In genomic region chr7:35415801-35416653, GRCm38 (mm10) we compare ENCODE assay signal across 16 mouse cellular contexts. TPM values are rescaled to one million over a fixed set of nuclear protein-coding genes. Genes with fewer than 3 reads are reported as not detected.
DNase-seq lines count a peak whose midpoint lies in the region; ATAC-seq lines count a peak whose summit lies in the region.
"Had no signal": no experiment of that assay in that cellular context is flagged by ENCODE, and none has a peak within 500 bp of the region (broad histone marks: within the 10 kb centered on the region; RNA-seq: fewer than 3 reads in every experiment).

No protein-coding gene starts in this region.

- WGBS in limb, embryonic 12.5 days, result 60% methylated on average over 9 of the region's 9 CpGs

- intact Hi-C loops in heart, postnatal 36 days (cut with DNase I), result no loop called here

- H3K4me1 ChIP-seq in limb, embryonic 12.5 days (replicated peaks), result peaks cover 18% of the 10 kb centered on the region
- H3K4me1 ChIP-seq: forebrain, embryonic 12.5 days; liver, embryonic 13.5 days had no signal

- H3K9ac ChIP-seq in limb, embryonic 12.5 days (replicated peaks), result no peak overlapping the region
- H3K9ac ChIP-seq: forebrain, embryonic 12.5 days; heart, embryonic 15.5 days; liver, embryonic 13.5 days had no signal

- H3K4me3 ChIP-seq in limb, embryonic 12.5 days (replicated peaks), result no peak overlapping the region
- H3K4me3 ChIP-seq: embryonic facial prominence, embryonic 10.5 days; forebrain, embryonic 12.5 days; heart, embryonic 15.5 days; liver, embryonic 13.5 days had no signal

- H3K27me3 ChIP-seq in limb, embryonic 12.5 days, result no peaks in the 10 kb centered on the region
- H3K27me3 ChIP-seq: forebrain, embryonic 12.5 days; heart, embryonic 15.5 days; liver, embryonic 13.5 days had no signal

- peaks cover 64% of the 10 kb centered on the region for H3K36me3 ChIP-seq in limb, embryonic 12.5 days

- ATAC-seq in limb, embryonic 12.5 days (ENCODE audit: insufficient number of reproducible peaks, insufficient read depth, low FRiP score, low TSS enrichment, low read depth), result peak; percentile 39; the same call in 1 of the 2 replicates
- ATAC-seq in megakaryocyte, adult 5-6 weeks (ENCODE audit: poor library complexity, severe bottlenecking), result no peak
- ATAC-seq: inflammation-experienced regulatory T-cells, adult 6 months had no signal

- H3K27ac ChIP-seq in limb, embryonic 12.5 days, result peak overlapping the region; percentile 73
- H3K27ac ChIP-seq: forebrain, embryonic 12.5 days; liver, embryonic 13.5 days had no signal

- no peak overlapping the region for H3K4me2 ChIP-seq in limb, embryonic 12.5 days
- H3K4me2 ChIP-seq: forebrain, embryonic 12.5 days; heart, embryonic 15.5 days; liver, embryonic 13.5 days had no signal

- peak; percentile 23 for DNase-seq in thymus, postnatal 0 days (ENCODE audit: low spot score)
- no peak for DNase-seq in thymus, adult 18-20 months
- peak; percentile 64 to 84 for DNase-seq in kidney, adult 8-10 months
- DNase-seq in heart, postnatal 36 days, result no peak
- no peak for DNase-seq in embryo, embryonic 10 days (ENCODE audit: low spot score)
- DNase-seq in right cerebral cortex, adult 2 months (ENCODE audit: low spot score in 2 of 2), result no peak
- DNase-seq: liver, embryonic 13.5 days had no signal

- no peaks in the 10 kb centered on the region for H3K9me3 ChIP-seq in limb, embryonic 12.5 days
- H3K9me3 ChIP-seq: embryonic facial prominence, embryonic 10.5 days; forebrain, embryonic 12.5 days; heart, embryonic 15.5 days; liver, embryonic 13.5 days had no signal

RNA-seq across cellular contexts. Expression of gene Cep89, which starts 19.2 kb away (rescaled TPM):
- polyA plus RNA-seq in thymus, postnatal 0 days (2015; fragmentation: Nextera tagmentation; extraction: Ambion mirVana), result 28.5 and 30.8 TPM in 2 replicates
- polyA plus RNA-seq in limb, embryonic 12.5 days (2016; fragmentation: Nextera tagmentation; extraction: Ambion mirVana), result 55.0 and 56.9 TPM in 2 replicates
- 9.6 and 16.9 TPM in 2 replicates for total RNA-seq in megakaryocyte, adult 5-6 weeks (2015)
- total RNA-seq in megakaryocyte, adult 5-6 weeks (2017), result 5.7 TPM in 2 replicates
- 10 to 100 TPM; 13.0 to 14.1 TPM for total RNA-seq in heart, postnatal 36 days (2021)

RNA-seq across cellular contexts. Expression of gene Faap24, which starts 19.4 kb away (rescaled TPM):
- polyA plus RNA-seq in thymus, postnatal 0 days (2015; fragmentation: Nextera tagmentation; extraction: Ambion mirVana), result 30.7 and 35.4 TPM in 2 replicates
- polyA plus RNA-seq in limb, embryonic 12.5 days (2016; fragmentation: Nextera tagmentation; extraction: Ambion mirVana), result 14.7 and 16.5 TPM in 2 replicates
- 10.8 and 12.2 TPM in 2 replicates for total RNA-seq in megakaryocyte, adult 5-6 weeks (2015)
- 5.5 and 11.1 TPM in 2 replicates for total RNA-seq in megakaryocyte, adult 5-6 weeks (2017)
- total RNA-seq in heart, postnatal 36 days (2021), result 1 to 10 TPM; 1.7 to 1.9 TPM

RNA-seq across cellular contexts. Expression of gene Slc7a9, which starts 32.6 kb away (rescaled TPM):
- polyA plus RNA-seq in thymus, postnatal 0 days (2015; fragmentation: Nextera tagmentation; extraction: Ambion mirVana), result not detected in 2 replicates
- 0.21 TPM in 1 of 2 replicates, not detected in the other for polyA plus RNA-seq in limb, embryonic 12.5 days (2016; fragmentation: Nextera tagmentation; extraction: Ambion mirVana)
- not detected in 2 replicates for total RNA-seq in megakaryocyte, adult 5-6 weeks (2015)
- not detected in 2 replicates for total RNA-seq in megakaryocyte, adult 5-6 weeks (2017)
- total RNA-seq in heart, postnatal 36 days (2021), result not detected
- total RNA-seq: gastrocnemius, adult 8-10 months; megakaryocyte progenitor cell, adult 5-6 weeks had no signal
- polyA plus RNA-seq: inflammation-experienced regulatory T-cells, adult 6 months; neural tube, embryonic 11.5 days had no signal

Comparison
In these comparisons a context has a peak if more than half of its experiments do, and no peak if none do; other contexts are left out.
1. DNase-seq: peak in thymus, postnatal 0 days (single experiment) and kidney, adult 8-10 months (2 of 2); none in thymus, adult 18-20 months (0 of 2), heart, postnatal 36 days (0 of 2), embryo, embryonic 10 days (single experiment) and right cerebral cortex, adult 2 months (0 of 2).